Mouse (Mus musculus): ENCODE results near the gene Phldb3. TPM values are rescaled to one million over a fixed set of nuclear protein-coding genes. Genes with fewer than 3 reads are reported as not detected.

Phldb3 gene
- 4.4 and 5.2 TPM in 2 replicates for polyA plus RNA-seq (2012; rRNA removed)

DNA sequence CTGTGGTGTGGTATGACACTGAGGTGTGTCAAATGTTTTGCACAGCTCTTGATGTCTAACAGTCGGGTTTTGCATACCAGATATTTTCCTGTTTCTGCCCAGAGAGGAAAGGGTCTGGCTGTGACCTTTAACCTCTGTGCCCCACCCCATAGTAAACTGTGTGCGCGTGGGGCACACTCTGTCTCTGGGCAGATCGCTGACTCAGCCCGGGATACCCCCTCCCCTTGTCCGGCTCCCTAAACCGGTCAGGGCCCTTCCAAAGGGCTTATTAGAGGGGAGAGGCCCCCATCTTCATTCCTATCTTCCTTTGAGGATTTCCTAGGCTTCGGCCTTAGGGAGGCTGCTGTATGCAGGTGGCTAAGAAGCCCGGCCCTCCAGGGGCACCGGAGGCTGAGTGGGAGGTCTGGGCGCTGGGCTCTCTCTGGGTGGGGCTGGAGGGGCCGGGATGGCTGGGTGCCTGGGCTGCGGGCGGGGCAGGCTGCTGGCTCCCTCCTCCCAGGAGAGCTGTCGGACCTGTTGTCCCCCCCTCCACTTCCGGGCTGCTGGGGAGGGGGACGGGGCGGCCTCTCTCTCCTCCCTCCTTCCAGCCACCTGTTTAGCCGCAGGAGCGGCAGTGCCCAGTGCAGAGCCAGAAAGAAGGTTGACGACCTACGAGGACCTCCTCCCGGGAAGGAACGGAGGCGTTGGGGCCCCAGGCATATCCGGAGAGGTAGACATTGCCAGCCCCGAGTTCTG is at the start of gene Phldb3:
Phldb3 (plus strand) TSS at position 620 of the 735 bp plus-strand sequence.

DNA sequence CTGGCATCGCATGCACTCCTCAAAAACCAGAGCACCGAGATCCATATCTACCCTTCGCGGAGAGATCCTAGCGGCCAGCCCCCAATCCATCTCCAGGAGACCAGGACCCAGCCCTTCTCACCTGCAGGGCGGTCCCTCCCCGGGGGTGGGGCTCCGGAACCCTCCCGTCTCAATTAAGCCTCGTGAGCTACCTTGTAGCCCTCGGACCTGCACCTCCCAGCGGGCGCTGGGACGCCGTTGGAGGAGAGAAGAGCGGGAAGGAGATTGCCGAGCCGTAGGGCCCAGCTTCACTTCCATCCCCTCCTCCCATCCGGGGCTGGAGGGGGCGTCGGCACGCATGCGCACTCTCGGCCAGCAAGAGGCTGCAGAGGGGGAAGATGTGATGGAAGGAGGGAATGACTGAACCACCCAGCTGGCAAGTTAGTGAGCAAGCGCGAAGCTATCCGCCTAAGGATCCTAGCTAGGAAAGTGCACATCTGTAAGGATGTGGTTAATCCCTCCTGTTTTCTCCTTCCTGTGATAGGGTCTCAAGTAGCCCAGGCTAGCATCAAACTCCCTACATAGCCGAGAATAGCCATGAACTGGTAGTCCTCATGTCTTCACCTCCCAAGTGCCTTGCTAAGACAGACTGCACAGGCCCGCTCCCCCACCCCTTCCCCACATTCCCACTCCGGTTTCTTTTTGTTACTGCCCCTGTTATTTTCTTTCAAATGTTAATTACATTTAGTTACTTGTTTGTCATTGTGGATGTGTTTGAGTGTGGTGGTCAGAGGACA is 23.0 kb upstream of the Phldb3 start, which contains the start of the genes Ethe1 and Zfp575:
Ethe1 (plus strand) TSS at position 214 of the 776 bp plus-strand sequence.
Zfp575 (minus strand) TSS at position 312 of the 776 bp plus-strand sequence.

DNA sequence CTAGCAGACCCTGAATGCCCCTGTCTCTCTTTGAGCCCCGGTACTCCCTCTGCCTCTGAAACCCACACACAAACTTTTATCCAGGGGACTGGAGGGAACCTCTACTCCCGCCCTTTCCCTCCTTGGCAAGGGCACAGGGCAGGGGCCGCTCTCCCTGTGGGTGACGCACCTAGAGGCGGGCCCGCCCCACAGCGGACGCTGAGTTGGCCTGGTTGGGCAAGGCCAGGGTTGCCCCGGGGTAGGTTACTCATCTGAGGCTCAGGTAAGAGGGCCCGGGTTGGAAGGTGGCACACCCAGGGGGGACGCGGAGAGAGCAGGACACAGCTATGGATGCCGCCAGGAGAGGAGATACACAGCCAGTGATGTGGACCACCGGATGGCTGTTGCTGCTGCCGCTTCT is 25.7 kb downstream of the Phldb3 start, which contains the start of gene Lypd3:
Lypd3 (plus strand) TSS at position 287 of the 400 bp plus-strand sequence.

DNA sequence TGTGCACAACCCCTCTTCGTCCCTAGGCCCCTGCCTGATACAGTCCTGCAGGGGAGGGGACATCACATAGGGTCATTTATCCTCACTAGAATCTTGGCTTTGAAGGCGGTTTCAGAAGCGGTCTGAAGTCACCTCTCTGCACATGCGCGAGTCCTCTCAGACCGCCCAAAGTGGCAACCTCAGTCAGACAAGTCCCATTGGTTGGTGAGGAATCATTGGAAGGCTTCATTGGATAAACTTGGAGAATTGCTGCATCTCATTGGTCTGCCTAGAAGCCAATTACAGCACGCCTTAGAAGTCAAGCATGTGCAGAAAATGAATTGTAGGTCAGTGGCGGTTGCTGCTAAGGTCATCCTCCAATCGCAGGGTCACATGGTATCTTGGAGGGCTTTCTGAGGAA is 66.0 kb downstream of the Phldb3 start, which contains the start of gene Tex101:
Tex101 (minus strand) TSS at position 101 of the 400 bp plus-strand sequence.

Other genes starting within 250 kb of the Phldb3 start
- gene Kcnn4, start 240.5 kb upstream of the Phldb3 start, polyA plus RNA-seq (2012; rRNA removed), result 136 and 140 TPM in 2 replicates
- gene Smg9, start 211.1 kb upstream of the Phldb3 start, polyA plus RNA-seq (2012; rRNA removed), result 49.2 and 51.1 TPM in 2 replicates
- 0.35 and 1.1 TPM in 2 replicates for gene Irgc1, start 158.5 kb upstream of the Phldb3 start, polyA plus RNA-seq (2012; rRNA removed)
- 16.4 and 17.4 TPM in 2 replicates for gene Plaur, start 148.3 kb upstream of the Phldb3 start, polyA plus RNA-seq (2012; rRNA removed)
- gene Cadm4, start 128.7 kb upstream of the Phldb3 start, polyA plus RNA-seq (2012; rRNA removed), result 8.6 and 12.3 TPM in 2 replicates
- 12.5 and 13.9 TPM in 2 replicates for gene Zfp428, start 103.8 kb upstream of the Phldb3 start, polyA plus RNA-seq (2012; rRNA removed)
- not detected in 2 replicates for gene AC161166.1, start 98.3 kb upstream of the Phldb3 start, polyA plus RNA-seq (2012; rRNA removed)
- 15.3 and 16.0 TPM in 2 replicates for gene Irgq, start 80.1 kb upstream of the Phldb3 start, polyA plus RNA-seq (2012; rRNA removed)
- 0.24 TPM in 1 of 2 replicates, not detected in the other for gene Pinlyp, start 64.6 kb upstream of the Phldb3 start, polyA plus RNA-seq (2012; rRNA removed)
- gene Xrcc1, start 64.5 kb upstream of the Phldb3 start, polyA plus RNA-seq (2012; rRNA removed), result 29.9 and 34.7 TPM in 2 replicates
- gene Ethe1, start 23.2 kb upstream of the Phldb3 start, polyA plus RNA-seq (2012; rRNA removed), result 766 and 787 TPM in 2 replicates
- 1.2 and 1.7 TPM in 2 replicates for gene Zfp575, start 23.1 kb upstream of the Phldb3 start, polyA plus RNA-seq (2012; rRNA removed)
- gene Lypd3, start 25.8 kb downstream of the Phldb3 start, polyA plus RNA-seq (2012; rRNA removed), result 0.17 TPM in 1 of 2 replicates, not detected in the other
- gene Tex101, start 65.9 kb downstream of the Phldb3 start, polyA plus RNA-seq (2012; rRNA removed), result not detected in 2 replicates
- not detected in 2 replicates for gene BC049730, start 98.5 kb downstream of the Phldb3 start, polyA plus RNA-seq (2012; rRNA removed)
- gene Gm4763, start 116.1 kb downstream of the Phldb3 start, polyA plus RNA-seq (2012; rRNA removed), result not detected in 2 replicates
- 106 and 208 TPM in 2 replicates for gene Cd177, start 149.5 kb downstream of the Phldb3 start, polyA plus RNA-seq (2012; rRNA removed)
- gene Ceacam10, start 166.4 kb downstream of the Phldb3 start, polyA plus RNA-seq (2012; rRNA removed), result 37.8 and 48.8 TPM in 2 replicates

All from colon, adult 2 months (tissue).